Mouse (Mus musculus): Measurements from ENCODE around the gene Ankrd16.

- TF ChIP-seq HCFC1 (IDR thresholded peaks at IDR 0.05; ENCODE audit: borderline replicate concordance, insufficient read depth, low read length) (no peak), ZNF384 (IDR thresholded peaks at IDR 0.05; ENCODE audit: low read depth, low read length) (no peak), ZC3H11A (IDR thresholded peaks at IDR 0.05; ENCODE audit: borderline replicate concordance, low read depth, low read length) (no peak), CHD2 (IDR thresholded peaks at IDR 0.05; ENCODE audit: low read depth, low read length) (no peak)
These were observed 10.5 kb upstream of the Ankrd16 start for GRCm38 (mm10) chr2:11767161-11767545.

Data from ES-E14 (cell line).